Mouse (Mus musculus) thymus, postnatal 0 days (tissue): Measurements from ENCODE around the gene Aacs. TPM values are rescaled to one million over a fixed set of nuclear protein-coding genes. Genes with fewer than 3 reads are reported as not detected.
A peak's percentile ranks its signal among the peaks of the same experiment; 100 is the strongest.
"Not testable (repeated sequence)": the region's sequence is repeated elsewhere in the genome, so short reads cannot be mapped to it uniquely, and the experiment has no call there.

Experiments
- DNase-seq: peaks from one replicate; pipeline ENCODE4 v3.0.0-alpha.2; 2015; ENCODE audit warnings: low spot score
- polyA plus RNA-seq: library from polyadenylated mRNA; unstranded; fragments of >200 nt; fragmentation: Nextera tagmentation; extraction: Ambion mirVana; gene quantifications from 2 replicates; pipeline ENCODE4 v1.2.1, GENCODE M21; 2015

Aacs gene
- 31.3 and 32.7 TPM in 2 replicates for polyA plus RNA-seq

- DNase-seq = peak; percentile 98
Observed at GRCm38 (mm10) chr5:125475601-125476285, at the start of gene Aacs. Aacs (plus strand) TSS chr5:125475814.

- no peak for DNase-seq
Observed at GRCm38 (mm10) chr5:125426343-125426742, 49.3 kb upstream of the Aacs start.

GRCm38 (mm10) chr5:125432324-125432723 lies 43.3 kb upstream of the Aacs start:
- not testable (repeated sequence) for DNase-seq

- DNase-seq = peak; percentile 97
Observed at GRCm38 (mm10) chr5:125433793-125434337, 41.7 kb upstream of the Aacs start, which contains the start of gene Dhx37. Dhx37 (minus strand) TSS chr5:125434121.

GRCm38 (mm10) chr5:125434347-125434746 lies 41.3 kb upstream of the Aacs start:
- DNase-seq = not testable (repeated sequence)

- no peak for DNase-seq
Observed at GRCm38 (mm10) chr5:125440583-125441233, 34.9 kb upstream of the Aacs start.

GRCm38 (mm10) chr5:125441234-125442114 lies 34.1 kb upstream of the Aacs start, which contains the start of gene Bri3bp:
Bri3bp (plus strand) TSS chr5:125441568.
- DNase-seq = peak; percentile 77

- peak; percentile 29 for DNase-seq
Observed at GRCm38 (mm10) chr5:125442136-125442995, 33.2 kb upstream of the Aacs start.

- no peak for DNase-seq
Observed at GRCm38 (mm10) chr5:125443335-125443734, 32.3 kb upstream of the Aacs start.

GRCm38 (mm10) chr5:125443915-125444314 lies 31.7 kb upstream of the Aacs start:
- peak; percentile 34 for DNase-seq

GRCm38 (mm10) chr5:125444554-125444953 lies 31.1 kb upstream of the Aacs start:
- peak; percentile 52 for DNase-seq

- no peak for DNase-seq
Observed at GRCm38 (mm10) chr5:125446344-125446743, 29.3 kb upstream of the Aacs start.

GRCm38 (mm10) chr5:125448026-125448425 lies 27.6 kb upstream of the Aacs start:
- no peak for DNase-seq

GRCm38 (mm10) chr5:125448631-125449030 lies 27.0 kb upstream of the Aacs start:
- DNase-seq = no peak

- DNase-seq = no peak
Observed at GRCm38 (mm10) chr5:125449306-125449705, 26.3 kb upstream of the Aacs start.

GRCm38 (mm10) chr5:125452573-125452972 lies 23.0 kb upstream of the Aacs start:
- no peak for DNase-seq

- DNase-seq = no peak
Observed at GRCm38 (mm10) chr5:125456100-125456499, 19.5 kb upstream of the Aacs start.

GRCm38 (mm10) chr5:125457538-125457937 lies 18.1 kb upstream of the Aacs start:
- no peak for DNase-seq

GRCm38 (mm10) chr5:125460574-125460973 lies 15.0 kb upstream of the Aacs start:
- DNase-seq = no peak

GRCm38 (mm10) chr5:125461868-125462445 lies 13.7 kb upstream of the Aacs start:
- DNase-seq = peak; percentile 68
